Mouse (Mus musculus): ENCODE results near the gene Pde11a.

The Pde11a gene

GRCm38 (mm10) chr2:76323185-76323875 is 15.2 kb downstream of the Pde11a start:
- DNase-seq (ENCODE audit: low spot score in 2 of 2): no peak

DNA sequence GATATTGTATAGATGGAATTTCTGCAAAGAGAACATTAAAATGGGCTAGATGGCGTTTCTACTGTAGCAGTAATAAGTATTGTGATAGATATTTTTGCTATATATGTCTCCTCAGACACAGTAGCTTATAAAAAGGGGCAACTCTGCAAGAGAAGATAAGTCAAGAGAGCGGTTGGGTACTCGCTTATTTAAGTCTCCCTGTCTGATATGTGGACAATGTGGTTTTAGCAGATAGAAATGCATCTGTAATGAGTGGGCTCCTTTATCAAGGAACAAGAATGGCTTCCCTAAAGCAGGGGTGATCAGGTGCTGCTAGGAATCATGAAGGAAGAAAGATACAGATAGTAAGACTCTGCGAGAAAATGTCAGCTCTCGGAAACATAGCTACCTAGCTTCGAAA is 18.2 kb downstream of the Pde11a start:
- no peak for DNase-seq (ENCODE audit: low spot score in 2 of 2)

DNA sequence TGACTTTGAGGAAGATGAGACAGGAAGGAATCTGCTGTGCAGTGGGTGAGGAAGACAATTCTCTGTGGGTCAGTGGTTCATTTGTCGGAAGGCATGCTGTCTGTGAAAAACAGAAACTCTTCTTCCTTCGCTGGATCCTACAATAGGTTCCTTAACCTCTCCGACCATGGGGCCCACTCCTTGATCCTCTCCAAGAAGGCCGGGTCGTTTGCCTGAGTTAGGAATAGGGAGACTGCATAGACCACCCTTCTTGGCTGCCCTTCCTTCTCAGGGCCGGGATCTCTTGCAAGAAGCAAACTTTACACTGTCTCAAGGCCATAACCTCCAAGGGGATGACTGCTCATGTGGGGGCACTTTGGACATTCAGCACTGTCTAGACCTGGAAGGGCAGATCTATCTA is 19.3 kb downstream of the Pde11a start:
- DNase-seq (ENCODE audit: low spot score in 2 of 2): no peak

DNA sequence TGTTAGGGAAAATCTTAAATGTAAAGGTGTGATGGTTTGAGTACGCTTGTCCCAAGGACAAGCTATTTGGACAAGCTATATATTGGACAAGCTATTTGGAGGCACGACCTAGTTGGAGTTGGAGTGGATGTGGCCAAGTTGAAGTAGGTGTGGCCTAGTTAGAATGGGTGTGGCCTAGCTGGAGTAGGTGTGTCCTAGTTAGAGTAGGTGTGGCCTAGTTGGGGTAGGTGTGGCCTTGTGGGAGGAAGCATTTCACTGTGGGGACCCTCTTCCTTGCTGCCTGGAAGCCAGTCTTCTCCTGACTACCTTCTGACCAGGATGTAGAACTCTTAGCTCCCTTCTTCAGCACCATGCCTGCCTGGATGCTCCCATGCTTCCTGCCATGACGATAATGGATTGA is 50.9 kb downstream of the Pde11a start:
- DNase-seq (ENCODE audit: low spot score in 2 of 2): no peak

- DNase-seq (ENCODE audit: low spot score in 2 of 2): no peak
These were observed 52.3 kb downstream of the Pde11a start for GRCm38 (mm10) chr2:76286288-76286740.

- DNase-seq (ENCODE audit: low spot score in 2 of 2): no peak
These were observed 53.4 kb downstream of the Pde11a start for GRCm38 (mm10) chr2:76285150-76285549.

- no peak for DNase-seq (ENCODE audit: low spot score in 2 of 2)
These were observed 55.0 kb downstream of the Pde11a start for GRCm38 (mm10) chr2:76283378-76284132.

DNA sequence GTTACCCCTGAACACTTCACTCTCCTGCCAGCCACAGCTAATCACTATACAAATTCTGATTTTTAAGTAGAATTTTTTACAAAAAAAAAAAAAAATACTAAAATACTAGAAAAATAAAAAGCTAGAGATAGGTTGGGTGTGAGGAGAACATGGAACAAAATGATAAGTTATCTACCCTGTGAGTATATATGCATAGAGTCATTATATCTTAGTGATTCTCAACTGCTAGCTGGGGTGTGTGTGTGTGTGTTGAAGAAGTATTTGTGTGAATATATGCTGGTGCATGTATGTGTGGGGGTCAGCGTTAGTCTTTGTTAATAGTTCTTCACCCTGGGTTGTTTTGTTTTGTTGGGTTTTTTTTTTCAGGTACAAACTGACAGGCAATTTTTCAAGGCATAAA is 69.1 kb downstream of the Pde11a start:
- DNase-seq (ENCODE audit: low spot score in 2 of 2): no peak

GRCm38 (mm10) chr2:76267335-76267734 is 71.2 kb downstream of the Pde11a start:
- DNase-seq (ENCODE audit: low spot score in 2 of 2): no peak

DNA sequence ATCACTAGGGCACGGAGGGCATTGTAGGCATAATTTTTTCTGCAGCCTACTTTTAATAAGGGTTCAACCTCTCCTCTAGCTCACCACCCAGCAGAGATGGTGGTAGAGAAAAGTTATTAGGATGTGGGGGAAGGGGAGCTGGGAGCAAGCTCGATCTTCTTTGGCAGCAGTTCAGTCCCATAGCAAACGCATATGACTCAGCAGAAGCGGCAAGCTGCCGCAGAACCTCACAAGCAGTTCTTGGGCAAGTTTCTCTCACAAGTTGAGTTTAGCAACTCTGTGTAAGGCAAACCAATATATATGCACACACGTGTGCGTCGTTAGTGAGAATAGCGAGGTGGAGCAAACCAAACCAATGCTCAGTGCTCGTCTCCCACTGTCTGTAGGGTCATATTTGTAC is 72.0 kb downstream of the Pde11a start:
- DNase-seq (ENCODE audit: low spot score in 2 of 2): no peak

DNA sequence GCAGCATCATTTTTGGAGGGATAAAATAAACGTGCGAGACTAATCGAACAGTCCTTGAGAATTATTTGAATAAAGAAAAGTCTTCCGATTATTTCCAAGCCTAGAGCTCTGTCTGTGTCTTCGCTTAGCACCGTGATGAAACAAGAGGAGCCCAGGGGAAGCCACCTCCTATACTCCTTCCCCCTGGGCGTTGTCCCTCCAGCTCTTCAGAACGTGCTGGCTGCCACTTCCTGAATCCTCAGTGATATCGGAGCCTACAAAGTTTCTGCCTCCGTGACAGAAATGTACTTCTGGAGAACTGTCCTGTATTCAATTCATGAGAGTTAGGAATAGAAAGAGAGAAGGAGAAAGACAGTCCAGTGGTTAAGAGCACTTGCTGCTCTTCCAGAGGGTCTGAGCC is 74.3 kb downstream of the Pde11a start:
- DNase-seq (ENCODE audit: low spot score in 2 of 2): no peak

- no peak for DNase-seq (ENCODE audit: low spot score in 2 of 2)
These were observed 75.9 kb downstream of the Pde11a start for GRCm38 (mm10) chr2:76262661-76263060.

DNA sequence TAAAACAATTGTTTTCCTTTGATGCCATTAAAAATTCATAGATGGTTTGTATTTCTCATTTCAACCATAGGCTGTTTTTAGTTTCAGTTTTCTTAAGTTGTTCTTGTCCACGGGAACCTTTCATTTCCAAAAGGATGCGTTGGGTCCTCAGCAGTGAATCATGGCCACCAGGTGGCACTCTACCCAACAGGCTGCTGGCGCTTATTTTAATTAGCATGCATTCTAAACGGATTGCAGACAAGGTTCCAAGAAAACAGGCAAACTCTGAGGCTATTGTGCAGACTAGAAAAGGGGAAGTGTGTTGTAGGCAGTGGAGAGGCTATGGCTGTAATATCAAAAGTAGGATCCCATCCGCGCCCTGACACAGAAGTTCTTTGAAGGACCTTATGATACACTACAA is 83.7 kb downstream of the Pde11a start:
- peak in 1 of 2 experiments; percentile 50 for DNase-seq (ENCODE audit: low spot score in 2 of 2)

- DNase-seq (ENCODE audit: low spot score in 2 of 2): no peak
These were observed 87.2 kb downstream of the Pde11a start for GRCm38 (mm10) chr2:76251379-76251778.

DNA sequence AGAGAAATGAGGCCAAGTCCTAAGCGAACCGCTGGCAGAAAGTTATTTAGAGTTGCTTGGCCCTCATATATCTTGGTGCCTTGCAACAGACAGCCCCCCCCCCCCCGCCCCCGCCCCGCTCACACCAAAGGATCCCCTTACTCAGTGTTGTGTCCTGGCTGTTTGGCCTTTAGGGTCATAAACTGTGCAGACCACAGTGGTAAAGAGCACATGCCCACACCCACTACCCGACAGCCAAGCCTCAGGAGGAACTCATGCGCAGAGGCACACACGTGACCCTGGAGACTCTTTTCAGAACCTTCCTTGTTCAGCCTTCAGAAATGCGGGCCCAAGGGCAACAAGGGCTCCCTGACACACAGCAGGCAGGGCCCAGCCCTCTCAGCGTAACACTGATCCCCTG is 90.3 kb downstream of the Pde11a start:
- DNase-seq (ENCODE audit: low spot score in 2 of 2): no peak

DNA sequence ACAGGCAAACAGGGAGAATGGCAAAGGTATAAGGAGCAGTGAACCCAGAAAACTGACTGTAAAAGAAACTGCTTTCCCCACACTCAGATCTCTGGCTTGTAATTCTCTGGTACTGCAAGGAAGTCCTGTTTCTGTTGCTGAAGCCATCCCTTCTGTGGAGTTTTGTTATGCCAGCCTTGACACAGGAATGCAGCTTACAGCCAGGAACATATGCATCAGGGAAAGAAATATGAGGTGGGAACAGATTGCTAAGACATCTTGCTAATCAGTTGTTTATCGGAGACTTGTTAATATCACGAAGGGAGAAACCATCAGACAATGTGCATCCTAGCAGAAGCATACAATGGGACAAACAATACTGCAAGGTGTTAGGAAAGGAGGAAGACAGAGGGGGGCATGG is 99.4 kb downstream of the Pde11a start:
- DNase-seq (ENCODE audit: low spot score in 2 of 2): no peak

GRCm38 (mm10) chr2:76238496-76238895 is 100.1 kb downstream of the Pde11a start:
- DNase-seq (ENCODE audit: low spot score in 2 of 2): peak in 1 of 2 experiments; percentile 18

- DNase-seq (ENCODE audit: low spot score in 2 of 2): no peak
These were observed 100.7 kb downstream of the Pde11a start for GRCm38 (mm10) chr2:76237638-76238420.

DNA sequence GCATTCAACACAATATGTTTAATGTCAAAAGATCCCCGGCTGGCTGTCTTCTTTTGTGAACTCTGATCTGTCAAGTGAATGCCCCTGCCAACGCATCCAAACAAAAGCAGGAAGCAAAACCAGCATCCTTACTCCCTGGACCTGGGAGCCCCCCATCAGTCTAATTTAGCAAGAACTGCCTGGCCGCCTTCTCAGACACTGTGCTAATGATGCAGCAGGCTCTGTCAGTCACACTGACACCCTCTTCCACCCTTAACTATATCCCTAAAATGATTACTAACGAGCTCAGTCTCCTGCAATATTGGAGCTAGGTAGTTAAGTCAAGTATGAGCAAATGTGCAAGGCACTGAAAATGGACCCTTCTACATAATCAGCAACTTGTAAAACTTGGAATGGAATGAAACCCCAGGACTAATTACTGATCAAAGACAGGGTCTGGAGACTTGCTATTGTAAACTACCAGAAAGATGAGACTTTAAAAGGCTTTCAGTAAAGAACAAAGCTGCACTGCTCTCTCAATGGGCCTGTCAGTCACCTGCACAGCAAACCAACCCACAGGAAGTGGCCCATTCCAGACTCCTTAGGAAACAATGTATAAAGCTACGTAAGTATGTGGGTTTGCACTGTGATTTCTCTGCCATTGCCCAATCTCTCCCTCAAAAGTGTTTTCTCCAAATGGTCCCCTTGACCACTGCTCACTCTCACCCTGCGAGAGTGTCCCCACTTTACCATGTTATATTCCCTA is 118.0 kb downstream of the Pde11a start:
- DNase-seq (ENCODE audit: low spot score in 2 of 2): no peak

DNA sequence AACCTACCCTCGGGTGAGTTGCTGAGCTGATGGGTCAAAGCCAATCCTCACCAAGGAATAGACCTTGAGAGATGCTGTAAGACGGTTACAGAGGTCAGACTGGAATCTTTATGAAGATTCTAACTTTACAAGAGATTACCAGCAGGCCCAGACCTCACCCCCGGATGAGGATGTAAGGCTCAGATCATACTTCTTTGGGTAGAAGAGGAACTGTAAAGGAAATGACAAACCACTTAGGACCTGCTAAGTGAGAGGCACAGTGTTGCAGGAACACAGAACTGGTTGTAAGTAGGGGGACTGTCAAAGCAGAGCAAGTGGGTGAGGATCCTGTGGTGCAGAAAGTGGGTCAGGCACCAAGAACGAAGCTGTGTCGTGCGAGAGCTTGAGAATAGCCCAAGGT is 119.0 kb downstream of the Pde11a start:
- DNase-seq (ENCODE audit: low spot score in 2 of 2): peak; percentile 24 to 25

DNA sequence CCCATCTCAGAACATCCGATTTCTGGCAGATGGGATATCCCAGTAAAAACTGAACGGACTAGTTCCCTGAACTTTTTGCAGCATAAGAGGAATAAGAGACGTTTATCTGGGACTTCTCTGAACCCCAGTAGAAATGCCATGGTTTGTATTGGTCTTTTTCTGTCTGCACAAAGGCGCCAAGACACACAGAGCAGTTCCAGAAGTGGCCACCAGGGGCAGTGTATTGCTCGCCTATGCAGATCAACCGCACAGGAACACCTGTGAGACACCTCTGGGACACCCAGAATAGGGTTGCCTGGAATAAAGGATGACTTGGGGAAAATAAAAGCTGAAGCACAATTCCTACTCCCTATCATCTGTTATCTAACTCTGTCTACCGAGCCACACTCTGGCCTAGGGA is 122.4 kb downstream of the Pde11a start:
- peak; percentile 58 to 72 for DNase-seq (ENCODE audit: low spot score in 2 of 2)

- DNase-seq (ENCODE audit: low spot score in 2 of 2): peak; percentile 14 to 41
These were observed 123.4 kb downstream of the Pde11a start for GRCm38 (mm10) chr2:76215219-76215618.
